Mouse (Mus musculus) gastrocnemius, adult 2 months (tissue): ENCODE measurements around the gene Scaper. TPM values are rescaled to one million over a fixed set of nuclear protein-coding genes. Genes with fewer than 3 reads are reported as not detected.

Experiments used
- DNase-seq: peaks from one replicate; pipeline ENCODE4 v3.0.0; 2022
- H3K27ac ChIP-seq: fragments of 200-600 bp; 2 replicates; pipeline ENCODE4 v1.8.1; 2022; ENCODE audit warnings: mild to moderate bottlenecking
- H3K4me3 ChIP-seq: fragments of 200-600 bp; 2 replicates; pipeline ENCODE4 v1.8.1; 2022; ENCODE audit warnings: mild to moderate bottlenecking, moderate library complexity
- CTCF ChIP-seq: fragments of 200-600 bp; IDR thresholded peaks from 2 replicates; pipeline ENCODE4 v1.8.1; 2022; ENCODE audit warnings: antibody characterized with exemption, mild to moderate bottlenecking, moderate library complexity
- intact Hi-C: fragments of 180-260 bp; cut with DNase I; formaldehyde crosslinking; loops from one replicate; pipeline ENCODE4 v1.15.1; 2025
- long read RNA-seq, 2 experiments: library from polyadenylated mRNA; stranded (forward); transcript quantifications; one replicate each; pipeline ENCODE4 v2.0.0; 2021
- total RNA-seq, 2 experiments: library from RNA; stranded (reverse); gene quantifications; 2 replicates each; pipeline ENCODE4 v1.2.3; 2021

Gene Scaper
- total RNA-seq = 1 to 10 TPM; 8.2 to 9.0 TPM
- long read RNA-seq, experiment 1, full-length matches to known transcripts = 6 of 11 reads
- long read RNA-seq, experiment 1, partial matches to known transcripts = 1 of 11 reads
- long read RNA-seq, experiment 1, other reads (novel, unspliced or antisense) = 4 of 11 reads
- long read RNA-seq, experiment 2, full-length matches to known transcripts = 7 of 12 reads
- long read RNA-seq, experiment 2, partial matches to known transcripts = 1 of 12 reads
- long read RNA-seq, experiment 2, other reads (novel, unspliced or antisense) = 4 of 12 reads

DNA sequence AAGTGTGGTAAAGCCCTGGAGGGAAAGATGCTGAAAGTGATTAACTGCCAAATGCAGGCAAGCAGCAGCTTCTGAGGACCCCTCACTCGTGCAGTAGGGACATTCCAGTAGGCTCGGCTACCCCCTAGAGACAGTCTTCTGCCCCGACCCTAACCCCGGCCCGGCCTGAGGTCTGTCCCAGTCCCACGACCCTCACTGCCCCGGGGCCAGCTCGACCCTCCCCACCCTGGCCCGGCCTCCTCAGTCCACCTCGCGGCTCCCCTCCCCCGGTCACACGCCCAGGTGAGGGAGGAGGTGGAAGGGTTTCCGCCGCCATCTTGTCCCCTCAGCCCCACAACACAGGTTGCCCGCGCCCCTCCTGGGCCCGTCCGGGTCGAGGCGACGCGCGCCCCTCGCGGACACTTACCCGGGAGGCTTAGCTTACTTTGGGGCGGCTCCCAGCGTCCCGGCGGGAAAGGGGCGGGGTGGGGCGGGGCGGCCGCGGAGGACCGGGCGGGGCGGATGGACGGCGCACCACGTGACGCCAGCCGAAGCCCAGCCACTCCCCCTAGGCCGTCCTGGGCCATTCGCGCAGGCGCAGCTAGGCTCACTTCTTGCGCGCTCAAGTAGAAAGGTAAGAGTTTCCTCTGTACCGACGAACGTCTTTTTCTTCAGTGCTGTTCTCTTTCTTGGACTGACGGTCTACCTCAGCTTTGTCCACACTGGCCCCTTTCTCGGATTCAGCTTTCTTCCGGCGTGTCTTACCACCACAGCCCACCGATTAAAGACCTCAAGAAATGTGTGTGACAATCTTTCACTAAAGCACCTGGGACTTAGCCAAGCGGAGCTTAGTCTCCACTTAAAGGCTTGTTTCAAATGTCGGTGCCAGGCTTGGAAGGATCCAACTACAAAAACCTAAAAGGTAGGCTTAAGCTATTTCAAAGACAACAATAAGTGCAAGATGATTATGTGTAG is at the start of gene Scaper:
Gene Scaper, minus strand, starts transcription at position 456 of the 954 bp plus-strand sequence.
- peak; percentile 53 for TF ChIP-seq CTCF
- peak within 1 kb of the TSS; percentile 99 for H3K4me3 ChIP-seq
- intact Hi-C loops = no loop called here
- peak within 1 kb of the TSS; percentile 89 for H3K27ac ChIP-seq
- peak; percentile 95 for DNase-seq

DNA sequence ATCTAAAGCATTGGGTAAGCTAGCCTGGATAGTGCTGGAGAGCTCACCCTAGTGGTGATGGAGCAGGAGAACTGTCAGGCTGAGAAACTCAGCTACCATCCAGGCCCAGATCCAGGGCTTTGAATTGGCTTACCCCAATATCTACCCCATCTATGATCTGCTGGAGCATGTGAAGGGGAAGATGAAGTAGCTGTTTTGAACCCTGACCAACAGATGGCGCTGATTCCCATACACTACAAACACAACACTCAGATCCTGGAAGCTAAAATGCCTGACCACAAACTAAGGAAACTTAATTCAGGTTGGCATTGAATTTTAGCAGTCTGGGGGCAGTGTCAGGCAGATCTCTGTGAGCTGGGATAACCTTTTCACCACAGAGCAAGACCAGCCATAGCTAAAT is 8.9 kb upstream of the Scaper start:
- intact Hi-C loops = no loop called here
- peak; percentile 37 for DNase-seq
- TF ChIP-seq CTCF = peak; percentile 49
- H3K27ac ChIP-seq = no peak overlapping the region
- H3K4me3 ChIP-seq = no peak overlapping the region

DNA sequence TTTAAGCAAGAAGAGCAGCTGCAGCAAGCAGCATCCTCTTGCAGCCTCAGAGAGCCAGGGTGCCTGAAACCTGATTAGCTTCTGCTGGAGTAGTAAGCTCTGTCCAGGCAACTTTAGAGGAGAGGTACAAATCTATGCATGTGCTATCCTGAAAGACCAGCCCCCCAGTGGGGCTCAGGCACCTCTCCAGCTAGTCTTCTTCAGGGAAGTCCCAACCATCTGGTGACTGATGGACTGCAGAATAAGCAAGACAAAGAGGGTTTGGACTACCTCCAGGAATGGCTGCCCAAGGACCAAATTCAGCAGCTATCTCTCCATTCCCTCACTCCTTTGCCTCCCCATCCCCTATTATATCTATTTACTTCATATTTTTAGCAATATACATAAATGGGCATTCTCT is 3.4 kb upstream of the Scaper start:
- Histone ChIP-seq H3K27ac (no peak overlapping the region), H3K4me3 (no peak overlapping the region)
- TF ChIP-seq CTCF = no peak
- intact Hi-C loops = no loop called here
- DNase-seq = no peak

DNA sequence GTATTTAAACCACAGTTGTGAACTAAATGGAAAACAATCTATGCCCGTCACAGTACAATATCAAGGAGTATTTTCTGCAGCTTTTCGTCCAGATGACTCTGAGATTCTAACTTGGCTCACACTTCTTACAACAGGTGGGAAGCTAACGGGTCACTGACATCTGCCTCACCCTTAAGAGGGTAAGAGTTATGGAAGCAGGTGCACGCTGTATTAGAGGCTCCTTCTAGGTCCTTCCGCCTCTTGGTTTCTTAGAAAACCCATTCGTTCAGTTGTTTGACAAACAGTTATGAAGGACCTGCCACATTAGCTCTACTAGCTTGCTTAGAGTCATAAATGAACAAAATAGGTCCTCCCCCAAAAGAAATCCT is 683 bp upstream of the Scaper start:
- Histone ChIP-seq H3K27ac (peak overlapping the region; percentile 89), H3K4me3 (peak overlapping the region; percentile 99)
- intact Hi-C loops = no loop called here
- DNase-seq = no peak
- TF ChIP-seq CTCF = no peak

DNA sequence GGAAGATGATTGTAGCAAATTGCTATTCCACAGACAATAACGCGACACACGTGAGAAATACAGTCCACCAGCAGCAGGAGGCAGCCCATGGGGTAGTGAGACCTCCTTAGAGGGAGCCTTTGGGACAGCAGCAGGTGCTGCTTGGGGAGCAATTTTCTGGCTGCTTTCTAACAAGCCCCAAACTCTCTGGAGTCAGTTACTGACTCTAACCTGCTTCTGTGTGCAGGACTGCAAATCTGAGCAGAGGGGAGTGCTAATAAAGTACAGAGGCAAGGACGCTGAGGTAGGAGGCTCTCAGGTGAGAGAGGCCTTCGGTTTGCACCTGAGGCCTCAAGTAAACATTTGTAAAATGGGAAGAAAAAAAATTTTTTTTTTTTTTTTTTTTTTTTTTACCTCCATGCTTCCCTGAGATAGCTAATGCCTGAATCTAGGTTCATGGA is 675 bp downstream of the Scaper start:
- H3K4me3 ChIP-seq = peak overlapping the region; percentile 99
- DNase-seq = no peak
- intact Hi-C loops = no loop called here
- peak overlapping the region; percentile 89 for H3K27ac ChIP-seq
- TF ChIP-seq CTCF = no peak

DNA sequence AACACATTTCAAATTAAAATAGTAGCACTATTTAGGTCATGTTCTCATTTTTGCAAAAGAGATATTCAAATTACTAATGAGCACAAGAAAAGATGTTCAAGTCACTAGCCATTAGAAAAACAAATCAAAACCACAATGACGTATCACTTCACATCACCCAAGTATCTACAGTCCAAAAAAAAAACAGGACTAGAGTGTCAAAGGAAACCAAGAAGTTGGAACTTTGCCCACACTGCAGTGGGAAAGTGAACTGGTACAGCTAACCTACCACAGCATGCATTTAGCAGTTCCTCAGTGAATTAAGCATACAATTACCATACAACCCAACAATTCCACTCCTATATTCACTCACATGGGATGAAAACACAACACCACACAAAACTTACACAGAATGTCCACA is 5.4 kb downstream of the Scaper start:
- TF ChIP-seq CTCF = no peak
- intact Hi-C loops = no loop called here
- H3K27ac ChIP-seq = no peak overlapping the region
- H3K4me3 ChIP-seq = no peak overlapping the region
- no peak for DNase-seq

DNA sequence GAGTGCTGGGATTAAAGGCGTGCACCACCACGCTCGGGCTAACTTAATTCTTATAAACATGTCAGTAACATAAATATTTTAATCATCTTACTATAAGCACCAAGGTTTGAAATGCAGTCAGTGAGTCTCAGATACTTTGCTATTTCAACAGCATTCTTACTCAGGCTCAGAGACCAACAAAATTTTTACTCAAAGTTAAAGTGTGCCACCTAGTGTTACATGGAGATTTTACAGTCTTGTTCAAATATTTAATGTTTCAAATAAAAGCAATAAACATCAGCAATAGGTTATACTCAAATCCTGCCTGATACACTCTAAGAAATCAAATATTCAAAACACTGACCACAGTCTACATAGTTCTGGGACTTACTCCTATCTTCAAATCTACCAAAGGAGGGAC is 19.3 kb downstream of the Scaper start:
- peak; percentile 67 for TF ChIP-seq CTCF
- Histone ChIP-seq H3K27ac (no peak overlapping the region), H3K4me3 (no peak overlapping the region)
- intact Hi-C loops = loop anchor here (2.0 kb wide), 1 partner anchor 490 kb away; no protein-coding TSS in a partner anchor
- DNase-seq = no peak

DNA sequence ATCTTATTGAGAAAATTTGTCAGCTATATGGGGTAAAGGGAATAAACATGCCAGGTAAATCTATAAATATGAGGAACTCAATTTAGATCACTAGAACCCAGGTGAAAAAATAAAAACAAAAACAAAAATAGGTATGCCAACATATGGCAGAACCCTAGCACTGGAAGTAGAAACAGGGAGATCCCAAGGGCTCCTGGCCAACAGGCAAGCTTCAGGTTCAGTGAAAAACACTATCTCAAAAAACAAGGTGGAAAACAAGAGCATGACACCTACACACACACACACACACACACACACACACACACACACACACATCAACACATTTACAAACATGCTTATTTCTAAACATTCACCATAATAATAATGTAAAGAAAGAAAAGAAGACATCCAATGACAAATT is 21.2 kb downstream of the Scaper start:
- DNase-seq = no peak
- no peak overlapping the region for H3K27ac ChIP-seq
- TF ChIP-seq CTCF = no peak
- intact Hi-C loops = no loop called here
- H3K4me3 ChIP-seq = no peak overlapping the region

DNA sequence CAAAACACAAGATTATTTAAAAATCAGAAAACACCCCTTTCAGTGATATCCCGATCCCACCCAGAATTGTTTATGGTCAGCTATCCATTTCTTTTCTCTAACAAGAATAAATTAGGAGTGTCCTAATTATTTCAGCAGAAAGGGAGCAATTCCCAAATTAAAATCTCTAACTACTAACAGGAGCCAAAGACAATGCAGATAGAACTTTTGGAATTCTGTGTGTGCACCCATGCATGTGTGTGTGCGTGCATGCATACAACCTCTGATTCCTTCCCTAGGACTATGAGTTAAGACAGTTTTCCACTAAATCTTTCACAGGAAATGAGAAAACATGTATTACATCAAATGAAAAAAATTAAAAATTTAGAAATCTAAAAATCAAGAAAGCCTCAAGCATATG is 26.4 kb downstream of the Scaper start:
- H3K27ac ChIP-seq = no peak overlapping the region
- intact Hi-C loops = no loop called here
- H3K4me3 ChIP-seq = no peak overlapping the region
- no peak for TF ChIP-seq CTCF
- DNase-seq = no peak

DNA sequence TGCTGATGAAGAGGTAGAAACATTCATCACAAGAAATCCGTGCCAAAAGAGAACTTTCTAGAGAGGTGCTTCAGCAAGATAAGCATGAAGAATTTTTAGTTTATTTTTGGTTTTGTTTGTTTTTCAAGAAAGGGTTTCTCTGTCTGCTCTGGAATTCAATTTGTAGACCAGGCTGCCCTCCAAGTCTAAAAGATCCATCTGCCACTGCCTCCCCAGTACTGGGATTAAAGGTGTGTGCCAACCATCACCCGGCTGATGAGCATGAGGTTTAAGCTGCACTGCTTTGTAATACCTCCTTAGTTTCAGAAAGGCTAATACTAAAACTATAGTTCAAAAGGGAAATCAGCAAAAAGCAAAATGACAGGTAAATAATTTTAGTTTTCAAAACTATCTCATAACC is 35.0 kb downstream of the Scaper start:
- Histone ChIP-seq H3K27ac (no peak overlapping the region), H3K4me3 (no peak overlapping the region)
- no peak for DNase-seq
- intact Hi-C loops = no loop called here
- TF ChIP-seq CTCF = no peak

DNA sequence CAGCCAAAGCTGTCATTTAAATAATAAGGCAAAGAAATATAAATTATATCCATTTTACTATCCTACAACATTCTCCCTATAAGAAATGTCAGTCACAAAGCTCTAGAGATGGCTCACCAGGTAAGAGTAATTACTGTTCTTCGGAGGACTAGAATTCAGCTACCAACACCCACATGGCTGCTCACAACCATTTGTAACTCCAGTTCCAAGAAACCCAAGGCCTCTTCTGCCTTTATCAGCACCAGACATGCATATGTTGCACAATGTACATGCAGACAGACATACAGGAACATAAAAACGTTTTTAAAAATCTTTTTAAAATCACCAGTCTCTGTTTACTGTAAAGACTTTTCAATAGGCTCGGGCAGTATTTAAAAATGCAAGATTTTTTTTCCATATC is 36.3 kb downstream of the Scaper start:
- Histone ChIP-seq H3K4me3 (no peak overlapping the region), H3K27ac (no peak overlapping the region)
- DNase-seq = no peak
- TF ChIP-seq CTCF = no peak
- intact Hi-C loops = no loop called here

DNA sequence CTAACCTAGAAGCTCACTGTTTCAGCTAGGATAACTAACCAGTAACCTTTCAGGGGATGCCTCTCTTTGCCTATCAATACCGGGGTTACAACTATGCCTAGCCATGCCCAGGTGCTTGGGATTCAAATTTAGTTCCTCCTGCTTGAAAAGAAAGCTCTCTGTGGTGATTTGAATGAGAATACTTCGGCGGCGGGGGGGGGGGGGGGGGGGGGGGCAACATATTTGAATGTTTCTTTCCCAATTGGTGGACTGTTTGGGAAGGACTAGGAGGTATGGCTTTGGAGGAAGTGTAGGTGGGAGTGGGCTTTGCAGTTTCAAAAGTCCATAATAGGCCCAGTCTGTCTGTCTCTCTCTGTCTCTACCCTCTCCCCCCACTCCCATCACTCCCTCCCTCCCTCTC is 37.4 kb downstream of the Scaper start:
- DNase-seq = no peak
- no peak for TF ChIP-seq CTCF
- H3K27ac ChIP-seq = no peak overlapping the region
- H3K4me3 ChIP-seq = no peak overlapping the region
- intact Hi-C loops = no loop called here

DNA sequence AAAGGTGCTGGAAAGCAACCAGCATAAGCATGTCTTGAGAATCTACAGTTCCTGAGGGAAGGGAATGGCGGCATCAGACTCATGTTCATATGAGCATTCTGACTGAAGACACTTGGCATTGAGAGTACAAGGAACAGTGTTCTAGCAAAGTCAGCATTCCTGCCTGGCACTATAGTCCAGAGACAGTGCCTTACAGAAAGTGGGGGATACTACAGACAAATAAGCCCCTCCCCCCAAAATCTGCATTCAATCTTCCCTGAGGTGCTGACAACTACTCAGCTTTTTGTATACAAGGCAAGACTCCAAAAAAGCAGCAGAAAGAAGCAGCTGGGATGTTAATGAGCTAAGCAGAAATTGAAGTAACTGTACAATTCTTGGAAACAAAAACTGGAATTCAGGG is 59.9 kb downstream of the Scaper start:
- Histone ChIP-seq H3K27ac (no peak overlapping the region), H3K4me3 (no peak overlapping the region)
- intact Hi-C loops = no loop called here
- TF ChIP-seq CTCF = no peak
- DNase-seq = no peak
